Mouse (Mus musculus) forebrain, embryonic 10.5 days (tissue): ENCODE measurements at regions not wholly inside any gene's neighbourhood (a gene's known extent, or its start where the extent isn't known, plus 50 kb on each side); places are given as distances from the start of the nearest gene placed in this dataset.

Experiments
- DNase-seq: peaks from one replicate; pipeline ENCODE4 v3.0.0-alpha.2; 2017; ENCODE audit warnings: low spot score; ENCODE audit errors: extremely low spot score
- H3K27ac ChIP-seq: fragments of 300-500 bp; sonication (generic); 2 replicates; pipeline ENCODE4 v1.5.1; 2016; ENCODE audit warnings: mild to moderate bottlenecking
- H3K27me3 ChIP-seq: fragments of 300-500 bp; sonication (generic); 2 replicates; pipeline ENCODE4 v1.6.1; 2016; ENCODE audit warnings: mild to moderate bottlenecking; ENCODE audit not compliant: poor library complexity, severe bottlenecking
- H3K36me3 ChIP-seq: fragments of 300-500 bp; sonication (generic); replicated peaks from 2 replicates; pipeline ENCODE4 v1.6.1; 2016; ENCODE audit warnings: mild to moderate bottlenecking, moderate library complexity
- H3K4me1 ChIP-seq: fragments of 300-500 bp; sonication (generic); 2 replicates; pipeline ENCODE4 v1.6.1; 2016
- H3K4me3 ChIP-seq: fragments of 300-500 bp; sonication (generic); 2 replicates; pipeline ENCODE4 v1.5.1; 2016; ENCODE audit warnings: mild to moderate bottlenecking, moderate library complexity
- H3K9me3 ChIP-seq: fragments of 300-500 bp; sonication (generic); 2 replicates; pipeline ENCODE4 v1.6.1; 2016; ENCODE audit warnings: mild to moderate bottlenecking, moderate library complexity
- WGBS: fragments of 180-500 bp; shearing (Covaris S2); methylation state at CpG from one replicate; pipeline ENCODE4 v1.1.7; 2016; 5-methylcytosine and 5-hydroxymethylcytosine counted together

- H3K4me1 ChIP-seq = peaks cover 10% of the 10 kb centered on the region; the same call in 1 of the 2 replicates
- no peaks in the 10 kb centered on the region for H3K36me3 ChIP-seq
- H3K9me3 ChIP-seq = no peaks in the 10 kb centered on the region
- no peak for DNase-seq
- 0 out of 2 replicates have a peak, but pooled peaks cover 6% of the 10 kb centered on the region for H3K27me3 ChIP-seq
- no peak overlapping the region for H3K4me3 ChIP-seq
- H3K27ac ChIP-seq = no peak overlapping the region
- WGBS = 94% methylated on average over 3 of the region's 3 CpGs
These were observed 50.1 kb upstream of the Irs2 start for GRCm38 (mm10) chr8:11058392-11058791.
